Mouse (Mus musculus) Patski (cell line): ENCODE data around the gene R3hdml. TPM values are rescaled to one million over a fixed set of nuclear protein-coding genes. Genes with fewer than 3 reads are reported as not detected.

ENCODE experiments used
- ATAC-seq: fragments of 100-300 bp; one replicate; pipeline ENCODE4 v1.8.0; 2021
- CTCF ChIA-PET: fragments of 350-600 bp; sonication (Branson Sonifier 250); formaldehyde crosslinking; loops from one replicate; lab custom pipeline; 2022; ENCODE audit warnings: inconsistent platforms; lab: Charles Lee
- POLR2A ChIA-PET: fragments of 350-600 bp; sonication (Branson Sonifier 250); formaldehyde crosslinking; loops from one replicate; lab custom pipeline; 2022; ENCODE audit warnings: antibody characterized with exemption, inconsistent platforms; lab: Charles Lee
- DNase-seq: peaks from one replicate; pipeline ENCODE4 v3.0.0-alpha.2; 2011; ENCODE audit warnings: low read depth, low spot score
- H3K27me3 ChIP-seq: fragments of 371-371 bp; one replicate; pipeline ENCODE4 v1.5.1; 2021
- CTCF ChIP-seq: fragments of 100-300 bp; IDR thresholded peaks from one replicate; pipeline ENCODE4 v1.5.1; 2021
- in situ Hi-C: fragments of 300-500 bp; cut with MboI; formaldehyde crosslinking; loops from 3 replicates; pipeline ENCODE4 v1.11.1; 2018; ENCODE audit warnings: low pct_unique_long_range_greater_than_20kb, mixed read lengths
- polyA plus RNA-seq: library from polyadenylated mRNA; unstranded; gene quantifications from one replicate; pipeline ENCODE4 v1.2.3, GENCODE M21; 2021

The R3hdml gene
- polyA plus RNA-seq, 1 experiment from 2014 or later: not detected

DNA sequence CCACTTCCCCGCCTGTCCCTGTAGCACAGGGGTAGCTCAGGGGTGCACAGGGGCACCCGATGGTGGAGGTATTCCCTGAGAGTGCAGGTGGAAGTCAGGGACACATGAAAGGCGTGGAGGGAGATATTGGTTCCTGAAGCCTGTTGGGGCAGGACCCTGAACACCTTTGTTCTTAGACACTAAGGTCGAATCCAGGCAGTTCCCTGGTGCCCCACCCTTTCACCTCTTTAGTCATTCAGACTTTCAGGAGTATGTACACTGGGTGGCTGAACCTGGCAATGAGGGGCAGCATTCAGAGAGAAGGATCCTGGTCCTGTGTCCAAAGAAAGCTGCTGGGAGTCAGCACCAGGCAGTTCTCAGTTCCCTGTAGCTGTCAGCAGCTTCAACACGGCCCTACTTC, 29.7 kb upstream of the R3hdml start:
- CTCF ChIA-PET: no interaction called here
- POLR2A ChIA-PET: no interaction called here
- in situ Hi-C loops: no loop called here
- no peak for TF ChIP-seq CTCF
- peaks cover 10% of the 10 kb centered on the region for H3K27me3 ChIP-seq
- ATAC-seq (no peak), DNase-seq (no peak)

GRCm38 (mm10) chr2:163462801-163463200, 29.3 kb upstream of the R3hdml start:
- peaks cover 10% of the 10 kb centered on the region for H3K27me3 ChIP-seq

GRCm38 (mm10) chr2:163463251-163463769, 28.8 kb upstream of the R3hdml start:
- in situ Hi-C loops: no loop called here
- no peak for TF ChIP-seq CTCF
- ChIA-PET CTCF (no interaction called here), POLR2A (no interaction called here)
- peaks cover 6% of the 10 kb centered on the region for H3K27me3 ChIP-seq
- DNase-seq (no peak), ATAC-seq (no peak)

More at GRCm38 (mm10) chr2:163462801-163463200, 29.3 kb upstream of the R3hdml start:
- in situ Hi-C loops: no loop called here
- no peak for ATAC-seq
- no peak for DNase-seq
- POLR2A ChIA-PET: no interaction called here
- CTCF ChIA-PET: no interaction called here
- no peak for TF ChIP-seq CTCF

GRCm38 (mm10) chr2:163463998-163464397, 28.1 kb upstream of the R3hdml start:
- POLR2A ChIA-PET: no interaction called here

GRCm38 (mm10) chr2:163464562-163464961, 27.6 kb upstream of the R3hdml start:
- ChIA-PET POLR2A (no interaction called here), CTCF (interaction anchor here (0.9 kb wide), 1 partner anchor 43 kb away, joined by 3 read pairs; no protein-coding TSS in a partner anchor)
- H3K27me3 ChIP-seq: no peaks in the 10 kb centered on the region
- in situ Hi-C loops: no loop called here
- ATAC-seq: no peak
- TF ChIP-seq CTCF: no peak
- no peak for DNase-seq

More at GRCm38 (mm10) chr2:163463998-163464397, 28.1 kb upstream of the R3hdml start:
- in situ Hi-C loops: no loop called here
- H3K27me3 ChIP-seq: peaks cover 1% of the 10 kb centered on the region
- DNase-seq: no peak
- TF ChIP-seq CTCF: no peak
- ATAC-seq: no peak
- CTCF ChIA-PET: interaction anchor here (0.9 kb wide), 1 partner anchor 42 kb away, joined by 3 read pairs; no protein-coding TSS in a partner anchor

- DNase-seq (no peak), ATAC-seq (no peak)
These were observed 25.3 kb upstream of the R3hdml start for GRCm38 (mm10) chr2:163466771-163467170.

GRCm38 (mm10) chr2:163467585-163467984, 24.5 kb upstream of the R3hdml start:
- no peaks in the 10 kb centered on the region for H3K27me3 ChIP-seq
- no peak for TF ChIP-seq CTCF
- POLR2A ChIA-PET: no interaction called here
- CTCF ChIA-PET: no interaction called here
- DNase-seq (no peak), ATAC-seq (no peak)
- in situ Hi-C loops: no loop called here

More at GRCm38 (mm10) chr2:163466771-163467170, 25.3 kb upstream of the R3hdml start:
- ChIA-PET POLR2A (no interaction called here), CTCF (no interaction called here)
- TF ChIP-seq CTCF: no peak
- in situ Hi-C loops: no loop called here
- no peaks in the 10 kb centered on the region for H3K27me3 ChIP-seq

DNA sequence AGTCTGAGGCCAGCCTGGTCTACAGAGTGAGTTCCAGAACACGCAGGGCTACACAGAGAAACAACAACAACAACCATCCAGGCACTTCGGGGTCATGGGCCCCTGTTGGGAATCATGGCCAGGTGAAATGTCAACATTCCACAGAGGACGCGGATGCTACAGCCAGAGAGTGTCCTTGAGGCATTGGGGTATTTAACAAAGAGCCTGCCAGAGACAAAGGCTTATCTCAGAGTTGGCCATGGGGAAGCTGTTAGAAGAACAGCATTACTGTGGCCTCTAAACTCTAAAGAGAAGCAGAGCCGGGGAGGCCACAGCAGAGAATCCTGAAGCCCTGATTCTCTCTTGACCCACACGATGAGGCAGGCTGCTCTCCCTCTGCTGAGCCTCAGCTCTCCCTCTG, 23.3 kb upstream of the R3hdml start:
- ATAC-seq (no peak), DNase-seq (no peak)
- no peak for TF ChIP-seq CTCF
- in situ Hi-C loops: no loop called here
- ChIA-PET POLR2A (no interaction called here), CTCF (no interaction called here)
- no peaks in the 10 kb centered on the region for H3K27me3 ChIP-seq

- in situ Hi-C loops: loop anchor here (5.0 kb wide), 1 partner anchor 47 kb away; the partner anchor contains the start of gene Oser1
- no peaks in the 10 kb centered on the region for H3K27me3 ChIP-seq
- ChIA-PET POLR2A (no interaction called here), CTCF (no interaction called here)
- ATAC-seq (no peak), DNase-seq (no peak)
- TF ChIP-seq CTCF: no peak
These were observed 22.4 kb upstream of the R3hdml start for GRCm38 (mm10) chr2:163469711-163470110.

DNA sequence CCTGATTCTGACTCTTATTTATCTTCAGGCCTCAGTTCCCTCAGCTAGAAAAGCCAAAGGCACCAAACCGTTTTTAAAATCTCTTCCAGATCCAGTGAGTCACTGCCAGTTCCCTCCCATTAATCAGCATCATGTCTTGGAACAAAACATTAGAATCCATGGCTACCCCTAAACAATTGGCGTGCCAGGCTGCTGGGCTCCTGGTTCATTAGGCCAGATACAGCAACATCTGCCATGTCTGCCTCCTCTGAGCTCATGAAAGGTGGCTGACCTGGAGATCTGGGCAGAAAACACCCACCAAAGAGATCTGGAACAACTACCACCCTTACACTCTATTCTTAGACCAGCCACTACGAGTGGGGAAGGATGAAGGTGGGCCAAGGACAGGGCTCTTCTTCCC, 21.0 kb upstream of the R3hdml start:
- peaks cover under 1% of the 10 kb centered on the region for H3K27me3 ChIP-seq
- ChIA-PET CTCF (interaction anchor here (0.8 to 1.0 kb wide), 2 partner anchors 9 to 45 kb away, joined by 4 read pairs; no protein-coding TSS in a partner anchor), POLR2A (interaction anchor here (0.6 kb wide), 1 partner anchor 1198 kb away, joined by 3 read pairs; no protein-coding TSS in a partner anchor)
- in situ Hi-C loops: loop anchor here (5.0 kb wide), 1 partner anchor 49 kb away; the partner anchor contains the start of gene Oser1
- no peak for DNase-seq
- TF ChIP-seq CTCF: no peak
- ATAC-seq: no peak
